Mouse (Mus musculus) liver, embryonic 11.5 days (tissue): ENCODE measurements at regions not wholly inside any gene's neighbourhood (a gene's known extent, or its start where the extent isn't known, plus 50 kb on each side); places are given as distances from the start of the nearest gene placed in this dataset.

Experiments
- ATAC-seq: fragments of 200-750 bp; cut with Nextera tagmentation; replicated peaks from 2 replicates; pipeline ENCODE4 v1.8.0; 2017; ENCODE audit warnings: moderate number of reproducible peaks, mild to moderate bottlenecking, moderate TSS enrichment, moderate library complexity; ENCODE audit not compliant: low FRiP score
- DNase-seq: peaks from one replicate; pipeline ENCODE4 v3.0.0-alpha.2; 2017; ENCODE audit warnings: low spot score
- H3K27ac ChIP-seq: fragments of 300-500 bp; sonication (generic); 2 replicates; pipeline ENCODE4 v1.5.1; 2014; ENCODE audit warnings: mild to moderate bottlenecking, low read depth, low read length, control low read depth
- H3K27me3 ChIP-seq: fragments of 300-500 bp; sonication (generic); replicated peaks from 2 replicates; pipeline ENCODE4 v1.6.1; 2014; ENCODE audit warnings: low read length, mixed read lengths; ENCODE audit not compliant: control insufficient read depth, insufficient read depth
- H3K36me3 ChIP-seq: fragments of 300-500 bp; sonication (generic); 2 replicates; pipeline ENCODE4 v1.6.1; 2014; ENCODE audit warnings: mild to moderate bottlenecking, low read length, moderate library complexity, mixed read lengths; ENCODE audit not compliant: control insufficient read depth, insufficient read depth
- H3K4me1 ChIP-seq: fragments of 300-500 bp; sonication (generic); replicated peaks from 2 replicates; pipeline ENCODE4 v1.6.1; 2014; ENCODE audit warnings: low read length, mixed read lengths; ENCODE audit not compliant: control insufficient read depth, insufficient read depth
- H3K4me2 ChIP-seq: fragments of 300-500 bp; sonication (generic); 2 replicates; pipeline ENCODE4 v1.6.1; 2014; ENCODE audit warnings: mild to moderate bottlenecking, control low read depth, moderate library complexity
- H3K4me3 ChIP-seq: fragments of 300-500 bp; sonication (generic); 2 replicates; pipeline ENCODE4 v1.5.1; 2014; ENCODE audit warnings: low read depth, low read length, control low read depth
- H3K9ac ChIP-seq: fragments of 300-500 bp; sonication (generic); 2 replicates; pipeline ENCODE4 v1.6.1; 2014; ENCODE audit warnings: low read depth, low read length, control low read depth
- H3K9me3 ChIP-seq: fragments of 300-500 bp; sonication (generic); 2 replicates; pipeline ENCODE4 v1.6.1; 2016; ENCODE audit warnings: low read length, inconsistent platforms, mixed read lengths; ENCODE audit not compliant: control insufficient read depth
- WGBS: fragments of 180-500 bp; shearing (Covaris S2); extraction: QIAGEN DNeasy Blood & Tissue Kit; methylation state at CpG from one replicate; pipeline ENCODE4 v1.1.7; 2014; 5-methylcytosine and 5-hydroxymethylcytosine counted together

DNA sequence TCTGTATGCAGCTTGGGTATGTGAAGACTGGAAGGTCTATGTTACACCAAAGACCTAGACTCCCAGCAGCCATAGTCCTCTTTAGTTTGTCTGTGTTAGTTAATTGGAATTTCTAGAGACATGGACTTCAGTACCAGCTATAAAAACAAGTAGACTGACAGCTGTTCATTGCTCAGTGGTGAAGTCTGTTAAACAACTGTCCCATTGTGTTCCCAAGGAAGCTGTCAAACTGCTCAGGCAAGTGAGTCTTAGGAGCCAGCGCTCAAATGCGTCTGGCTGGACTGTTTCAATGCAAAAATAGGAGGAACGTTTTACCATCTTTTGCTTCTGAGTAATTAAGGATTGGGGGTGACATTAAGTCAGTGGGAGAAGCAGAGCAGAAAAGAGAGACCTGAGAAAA, 92.9 kb upstream of the Fam83b start:
- H3K9ac ChIP-seq, result no peak overlapping the region
- WGBS, result 74% methylated on average over 3 of the region's 3 CpGs
- H3K4me1 ChIP-seq, result no peaks in the 10 kb centered on the region
- no peak overlapping the region for H3K4me3 ChIP-seq
- H3K4me2 ChIP-seq, result no peak overlapping the region
- H3K36me3 ChIP-seq, result no peaks in the 10 kb centered on the region
- DNase-seq (no peak), ATAC-seq (no peak)
- H3K27ac ChIP-seq, result no peak overlapping the region
- no peaks in the 10 kb centered on the region for H3K27me3 ChIP-seq
- no peaks in the 10 kb centered on the region for H3K9me3 ChIP-seq

DNA sequence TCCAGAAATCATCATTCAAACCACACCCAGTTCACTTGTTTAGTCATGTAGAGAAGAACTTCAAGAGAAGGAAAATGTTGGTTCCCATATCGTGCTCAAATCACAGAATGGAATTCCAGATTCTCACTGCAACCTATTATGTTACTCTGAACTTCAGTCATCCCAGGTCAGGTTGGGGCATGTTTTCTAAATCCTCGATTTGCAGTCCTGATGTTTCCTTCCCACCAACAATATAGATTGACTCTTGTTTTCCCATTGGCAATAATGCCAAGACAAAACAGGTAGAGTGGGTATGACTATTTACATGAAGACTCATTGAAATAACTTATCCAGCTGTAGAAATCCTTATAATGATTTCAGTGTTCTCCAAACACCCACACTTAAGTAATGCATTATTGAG, 86.4 kb upstream of the Fam83b start:
- Histone ChIP-seq H3K4me3 (no peak overlapping the region), H3K27me3 (no peaks in the 10 kb centered on the region), H3K36me3 (no peaks in the 10 kb centered on the region), H3K27ac (no peak overlapping the region), H3K9ac (no peak overlapping the region), H3K4me1 (no peaks in the 10 kb centered on the region), H3K9me3 (no peaks in the 10 kb centered on the region), H3K4me2 (no peak overlapping the region)
- 68% methylated on average over 2 of the region's 2 CpGs for WGBS
- DNase-seq (no peak), ATAC-seq (no peak)

DNA sequence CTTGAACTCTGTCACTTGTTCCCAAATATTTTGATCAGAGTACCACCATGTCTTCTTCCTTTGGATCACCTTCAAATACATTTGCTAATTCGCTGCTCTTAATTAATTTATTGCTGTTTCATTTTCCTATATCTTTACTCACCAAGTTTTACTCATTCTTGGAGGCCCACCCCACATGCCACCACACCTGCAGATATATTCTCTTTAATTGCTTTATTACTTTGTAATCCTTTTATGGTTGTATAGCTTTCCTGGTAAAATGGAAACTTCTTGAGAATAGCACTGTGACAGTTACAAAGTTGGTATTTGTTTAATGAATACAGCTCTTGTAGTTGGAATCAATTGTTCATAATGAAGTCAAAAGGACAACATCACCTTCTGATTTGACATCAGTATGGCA, 82.6 kb upstream of the Fam83b start:
- no peak for ATAC-seq
- no peak for DNase-seq
- Histone ChIP-seq H3K4me1 (no peaks in the 10 kb centered on the region), H3K4me2 (no peak overlapping the region), H3K27ac (no peak overlapping the region), H3K36me3 (no peaks in the 10 kb centered on the region), H3K9ac (no peak overlapping the region), H3K27me3 (no peaks in the 10 kb centered on the region), H3K9me3 (no peaks in the 10 kb centered on the region), H3K4me3 (no peak overlapping the region)
- WGBS, result 65% methylated on average over 1 of the region's 1 CpGs

DNA sequence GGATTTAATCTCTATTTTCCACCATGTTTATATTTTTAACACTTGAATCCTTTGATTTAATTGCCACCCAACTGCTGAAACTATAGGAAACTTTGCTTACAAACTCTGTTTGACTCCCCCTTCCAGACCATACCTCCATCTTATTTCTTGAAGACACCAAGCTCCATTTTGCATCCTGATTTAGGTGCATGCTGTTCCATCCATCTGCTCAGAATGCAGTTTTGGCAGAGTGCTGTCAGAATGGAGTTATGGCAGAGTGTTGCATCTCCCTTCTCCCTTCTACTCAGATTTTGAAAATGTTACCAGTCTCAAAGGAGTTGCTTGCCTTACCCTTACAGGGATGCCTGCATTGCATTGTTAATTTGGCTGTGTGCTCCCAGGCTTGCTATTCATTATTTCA, 79.5 kb upstream of the Fam83b start:
- H3K27ac ChIP-seq, result no peak overlapping the region
- no peaks in the 10 kb centered on the region for H3K9me3 ChIP-seq
- no peaks in the 10 kb centered on the region for H3K27me3 ChIP-seq
- no peak overlapping the region for H3K4me2 ChIP-seq
- no peaks in the 10 kb centered on the region for H3K36me3 ChIP-seq
- no peaks in the 10 kb centered on the region for H3K4me1 ChIP-seq
- H3K9ac ChIP-seq, result no peak overlapping the region
- no peak overlapping the region for H3K4me3 ChIP-seq
- DNase-seq (no peak), ATAC-seq (no peak)
